Mouse (Mus musculus) forebrain, embryonic 11.5 days (tissue): ENCODE measurements around the gene St6galnac5. TPM values are rescaled to one million over a fixed set of nuclear protein-coding genes. Genes with fewer than 3 reads are reported as not detected.

Experiments used
- ATAC-seq: fragments of 200-750 bp; cut with Nextera tagmentation; replicated peaks from 2 replicates; pipeline ENCODE4 v1.8.0; 2017; ENCODE audit warnings: moderate TSS enrichment; ENCODE audit not compliant: low FRiP score
- DNase-seq: peaks from one replicate; pipeline ENCODE4 v3.0.0-alpha.2; 2017; ENCODE audit warnings: low spot score
- H3K27ac ChIP-seq: fragments of 300-500 bp; sonication (generic); 2 replicates; pipeline ENCODE4 v1.5.1; 2014; ENCODE audit warnings: low read depth, low read length
- H3K27me3 ChIP-seq: fragments of 300-500 bp; sonication (generic); 2 replicates; pipeline ENCODE4 v1.6.1; 2014; ENCODE audit warnings: mild to moderate bottlenecking, low read length, mixed read lengths; ENCODE audit not compliant: control insufficient read depth, insufficient read depth
- H3K36me3 ChIP-seq: fragments of 300-500 bp; sonication (generic); 2 replicates; pipeline ENCODE4 v1.6.1; 2014; ENCODE audit warnings: mild to moderate bottlenecking, low read length, moderate library complexity, mixed read lengths; ENCODE audit not compliant: control insufficient read depth, insufficient read depth
- H3K4me1 ChIP-seq: fragments of 300-500 bp; sonication (generic); replicated peaks from 2 replicates; pipeline ENCODE4 v1.6.1; 2014; ENCODE audit warnings: low read length, mixed read lengths; ENCODE audit not compliant: control insufficient read depth, insufficient read depth
- H3K4me2 ChIP-seq: fragments of 300-500 bp; sonication (generic); 2 replicates; pipeline ENCODE4 v1.6.1; 2014; ENCODE audit warnings: low read depth, mild to moderate bottlenecking, low read length, moderate library complexity, mixed read lengths; ENCODE audit not compliant: severe bottlenecking
- H3K4me3 ChIP-seq: fragments of 300-500 bp; sonication (generic); 2 replicates; pipeline ENCODE4 v1.5.1; 2014; ENCODE audit warnings: low read depth, low read length
- H3K9ac ChIP-seq: fragments of 300-500 bp; sonication (generic); 2 replicates; pipeline ENCODE4 v1.6.1; 2014; ENCODE audit warnings: low read length
- H3K9me3 ChIP-seq: fragments of 300-500 bp; sonication (generic); 2 replicates; pipeline ENCODE4 v1.6.1; 2016; ENCODE audit warnings: low read length, mixed read lengths; ENCODE audit not compliant: control insufficient read depth
- WGBS: fragments of 180-500 bp; shearing (Covaris S2); extraction: QIAGEN DNeasy Blood & Tissue Kit; methylation state at CpG from one replicate; pipeline ENCODE4 v1.1.7; 2014; 5-methylcytosine and 5-hydroxymethylcytosine counted together
- polyA plus RNA-seq: library from polyadenylated mRNA; unstranded; fragments of >200 nt; fragmentation: Nextera tagmentation; extraction: Ambion mirVana; gene quantifications from 2 replicates; pipeline ENCODE4 v1.2.1, GENCODE M21; 2014

The St6galnac5 gene
- polyA plus RNA-seq, 1 experiment from 2014 or later, result 0.69 TPM

DNA sequence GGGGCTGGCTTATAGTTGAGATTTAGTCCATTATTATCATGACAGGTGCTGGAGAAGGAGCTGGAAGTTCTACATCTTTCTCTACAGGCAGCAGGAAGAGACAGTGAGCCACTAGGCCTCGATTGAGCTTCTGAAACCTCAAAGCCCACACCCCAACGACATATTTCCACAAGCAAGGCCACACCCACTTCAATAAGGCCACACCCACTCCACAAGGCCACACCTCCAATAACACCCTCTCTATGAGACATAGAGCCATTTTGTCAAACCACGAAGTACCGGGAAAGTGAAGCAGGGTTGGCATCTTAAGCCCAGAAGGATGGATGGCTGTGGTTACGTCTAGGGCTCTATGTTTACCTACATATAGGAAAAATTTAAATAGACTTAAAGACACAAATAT, 84.8 kb downstream of the St6galnac5 start:
- no peak overlapping the region for H3K4me3 ChIP-seq
- no peak overlapping the region for H3K27ac ChIP-seq
- H3K27me3 ChIP-seq, result no peaks in the 10 kb centered on the region
- no peaks in the 10 kb centered on the region for H3K9me3 ChIP-seq
- H3K9ac ChIP-seq, result no peak overlapping the region
- H3K4me2 ChIP-seq, result no peak overlapping the region
- no peaks in the 10 kb centered on the region for H3K4me1 ChIP-seq
- DNase-seq (no peak), ATAC-seq (no peak)
- no peaks in the 10 kb centered on the region for H3K36me3 ChIP-seq
- WGBS, result 86% methylated on average over 5 of the region's 5 CpGs

DNA sequence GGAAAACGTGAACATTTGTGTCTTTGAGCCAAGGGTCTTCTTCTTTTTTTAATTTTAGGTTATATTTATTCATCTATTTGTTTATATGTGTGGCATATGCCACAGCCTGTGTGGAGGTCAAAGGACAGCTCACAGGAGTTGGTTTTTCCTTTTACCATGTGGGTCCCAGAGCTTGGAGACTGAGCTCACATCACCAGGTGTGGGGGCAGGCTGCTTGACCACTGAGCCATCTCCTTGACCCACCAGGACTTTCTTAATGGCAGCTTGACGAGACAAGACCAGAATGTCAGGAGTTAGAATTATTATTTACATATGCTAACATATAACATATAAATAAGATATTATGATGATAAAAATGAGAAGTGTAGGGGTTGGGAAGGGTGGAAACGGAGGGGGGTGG, 85.9 kb downstream of the St6galnac5 start:
- no peaks in the 10 kb centered on the region for H3K27me3 ChIP-seq
- H3K4me3 ChIP-seq, result no peak overlapping the region
- WGBS, result 79% methylated on average over 3 of the region's 3 CpGs
- H3K4me1 ChIP-seq, result no peaks in the 10 kb centered on the region
- ATAC-seq, result no peak
- H3K36me3 ChIP-seq, result no peaks in the 10 kb centered on the region
- no peak overlapping the region for H3K4me2 ChIP-seq
- H3K9me3 ChIP-seq, result no peaks in the 10 kb centered on the region
- no peak overlapping the region for H3K9ac ChIP-seq
- no peak overlapping the region for H3K27ac ChIP-seq
- DNase-seq, result no peak

DNA sequence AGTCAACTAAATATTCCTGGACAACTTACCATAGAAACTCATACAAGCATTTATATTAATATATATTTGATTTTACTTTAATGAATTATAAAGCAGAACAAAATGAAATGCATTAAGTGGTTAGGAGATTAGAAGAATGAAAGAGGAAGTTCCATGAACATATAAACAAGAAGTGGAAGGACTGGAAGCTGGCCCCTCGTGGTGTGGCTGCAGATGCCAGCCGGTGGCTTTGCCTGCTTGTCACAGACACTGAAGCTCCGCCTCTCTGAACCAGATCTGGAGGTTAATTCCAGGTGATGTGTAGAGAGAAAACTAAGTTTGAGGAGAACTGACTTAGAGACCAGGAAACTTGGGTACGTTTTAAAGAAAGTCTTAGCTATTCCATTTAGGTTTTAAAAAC, 87.1 kb downstream of the St6galnac5 start:
- Histone ChIP-seq H3K4me3 (no peak overlapping the region), H3K9ac (no peak overlapping the region), H3K27me3 (no peaks in the 10 kb centered on the region), H3K27ac (no peak overlapping the region), H3K9me3 (no peaks in the 10 kb centered on the region), H3K4me2 (no peak overlapping the region), H3K36me3 (no peaks in the 10 kb centered on the region), H3K4me1 (no peaks in the 10 kb centered on the region)
- WGBS, result 71% methylated on average over 4 of the region's 4 CpGs
- no peak for DNase-seq
- no peak for ATAC-seq

DNA sequence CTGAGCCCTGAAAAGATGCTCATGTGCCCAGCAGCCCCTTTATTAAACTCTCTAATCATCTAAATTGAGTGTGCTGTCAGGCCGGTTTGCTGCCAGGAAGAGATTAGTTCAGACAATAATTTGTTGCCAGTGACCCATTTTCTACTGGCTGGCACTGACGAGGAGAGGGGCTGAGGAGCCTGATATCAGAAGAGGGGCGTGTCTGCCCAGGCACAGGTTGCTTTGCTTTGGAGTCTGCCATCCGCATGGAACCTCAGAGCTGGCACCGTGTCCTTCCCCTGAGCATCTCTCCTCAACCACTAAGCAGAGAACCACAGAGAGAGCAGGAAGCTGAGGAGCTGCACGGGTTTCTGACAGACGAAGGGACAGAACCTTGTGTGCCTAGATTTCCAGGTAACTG, 93.9 kb downstream of the St6galnac5 start:
- Histone ChIP-seq H3K9me3 (no peaks in the 10 kb centered on the region), H3K9ac (no peak overlapping the region), H3K27me3 (no peaks in the 10 kb centered on the region), H3K4me1 (no peaks in the 10 kb centered on the region), H3K4me3 (no peak overlapping the region), H3K27ac (no peak overlapping the region), H3K4me2 (no peak overlapping the region), H3K36me3 (no peaks in the 10 kb centered on the region)
- WGBS, result 72% methylated on average over 7 of the region's 7 CpGs
- DNase-seq (no peak), ATAC-seq (no peak)

DNA sequence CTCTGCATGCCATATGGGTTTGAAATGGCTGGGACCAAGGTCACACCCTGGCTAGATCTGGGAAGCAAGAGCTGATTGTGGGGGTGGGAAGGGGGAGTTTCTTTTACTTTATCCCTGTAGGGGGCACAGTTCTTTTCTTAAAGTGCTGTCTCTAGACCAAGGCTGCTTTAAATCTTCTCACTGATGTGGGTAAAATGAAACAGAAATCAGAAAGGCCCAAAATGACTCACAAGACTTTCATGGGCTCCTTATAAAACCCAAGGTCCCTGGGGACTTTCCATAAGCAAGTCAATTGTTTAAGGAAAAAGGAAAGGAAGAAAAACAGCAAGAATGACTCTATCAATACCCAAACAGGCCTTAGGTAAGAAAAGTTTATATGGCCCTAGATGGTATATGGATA, 95.3 kb downstream of the St6galnac5 start:
- Histone ChIP-seq H3K27ac (no peak overlapping the region), H3K27me3 (no peaks in the 10 kb centered on the region), H3K4me2 (no peak overlapping the region), H3K9me3 (no peaks in the 10 kb centered on the region), H3K4me3 (no peak overlapping the region), H3K9ac (no peak overlapping the region), H3K4me1 (no peaks in the 10 kb centered on the region), H3K36me3 (no peaks in the 10 kb centered on the region)
- ATAC-seq, result no peak
- no peak for DNase-seq

DNA sequence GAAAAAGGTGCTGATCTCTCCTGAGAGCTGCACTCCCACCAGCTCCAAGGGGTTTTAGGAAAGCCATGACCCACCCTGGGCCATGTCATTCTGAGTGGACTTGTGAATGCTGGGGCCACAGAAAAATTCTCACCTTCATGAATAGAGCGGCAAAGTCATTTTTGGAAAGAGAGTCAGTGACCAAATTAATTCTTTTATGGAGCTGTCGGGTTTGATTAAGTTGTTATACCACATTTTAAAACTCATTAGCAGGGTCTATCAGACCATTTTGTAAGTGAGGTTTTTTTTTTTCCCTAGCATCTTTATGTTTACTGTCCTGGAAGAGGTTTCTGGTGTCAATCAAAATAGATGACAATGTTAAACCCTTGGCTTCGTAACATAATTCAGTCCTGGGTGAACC, 98.5 kb downstream of the St6galnac5 start:
- Histone ChIP-seq H3K27me3 (no peaks in the 10 kb centered on the region), H3K27ac (no peak overlapping the region), H3K4me3 (no peak overlapping the region), H3K9ac (no peak overlapping the region), H3K4me2 (no peak overlapping the region), H3K9me3 (no peaks in the 10 kb centered on the region), H3K4me1 (no peaks in the 10 kb centered on the region), H3K36me3 (no peaks in the 10 kb centered on the region)
- ATAC-seq (no peak), DNase-seq (no peak)
- 71% methylated on average over 3 of the region's 3 CpGs for WGBS

DNA sequence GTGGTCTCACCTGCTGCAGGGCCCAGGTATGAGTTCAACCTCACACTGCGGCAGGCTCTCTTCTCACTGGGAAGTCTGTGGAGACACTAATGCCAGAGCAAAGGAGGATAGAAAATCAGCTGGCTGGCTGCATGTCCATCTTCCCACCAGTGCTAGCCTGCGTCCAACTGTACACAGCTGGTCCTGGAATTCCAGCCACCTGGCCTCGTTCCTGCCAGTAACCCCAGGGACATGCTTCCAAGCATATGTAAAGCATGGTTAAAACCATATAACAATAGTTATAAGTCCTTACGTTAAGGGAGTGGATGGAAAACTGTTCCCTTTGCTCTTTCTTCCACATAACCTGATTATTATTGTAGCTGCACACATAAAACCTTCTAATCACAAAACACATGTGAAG, 100.3 kb downstream of the St6galnac5 start:
- H3K4me1 ChIP-seq, result no peaks in the 10 kb centered on the region
- no peak overlapping the region for H3K4me3 ChIP-seq
- H3K36me3 ChIP-seq, result no peaks in the 10 kb centered on the region
- no peak overlapping the region for H3K4me2 ChIP-seq
- no peak for DNase-seq
- H3K9ac ChIP-seq, result no peak overlapping the region
- 89% methylated on average over 4 of the region's 4 CpGs for WGBS
- H3K9me3 ChIP-seq, result no peaks in the 10 kb centered on the region
- no peaks in the 10 kb centered on the region for H3K27me3 ChIP-seq
- ATAC-seq, result no peak
- H3K27ac ChIP-seq, result no peak overlapping the region

DNA sequence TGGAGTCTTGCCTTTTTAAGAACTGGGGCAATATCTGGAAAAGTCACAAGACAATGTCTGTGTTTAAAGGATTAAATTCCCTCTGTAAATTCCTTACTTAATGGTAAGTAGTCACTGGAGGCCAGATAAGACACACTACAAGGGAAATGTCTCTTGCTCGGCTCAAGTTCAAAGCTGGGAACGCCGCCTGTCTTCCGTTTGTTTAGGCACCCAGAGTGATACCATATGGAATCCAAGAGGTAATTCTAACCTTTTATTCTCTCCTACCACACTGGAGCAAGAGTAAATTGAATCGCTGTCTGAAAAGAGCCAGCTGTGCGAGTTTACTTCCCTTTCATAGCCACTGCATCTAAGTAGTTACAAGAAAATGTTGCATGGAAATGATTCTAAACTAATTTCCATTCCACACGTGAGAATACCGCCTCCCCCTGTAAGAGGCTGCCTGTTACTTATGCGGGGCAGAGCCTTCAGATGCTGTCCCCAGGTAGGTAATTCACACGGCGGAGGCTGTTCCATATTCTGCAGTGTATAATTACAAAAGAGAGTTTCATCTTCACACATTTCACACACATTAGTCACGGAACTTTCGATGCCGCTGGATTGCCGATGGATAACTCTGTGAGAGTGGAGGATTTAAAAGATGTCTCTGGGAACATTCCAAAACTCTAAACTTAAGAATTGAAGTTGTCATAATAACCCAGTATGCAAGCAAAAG, 101.8 kb downstream of the St6galnac5 start:
- Histone ChIP-seq H3K4me1 (no peaks in the 10 kb centered on the region), H3K36me3 (no peaks in the 10 kb centered on the region), H3K27ac (no peak overlapping the region), H3K9me3 (no peaks in the 10 kb centered on the region), H3K9ac (no peak overlapping the region), H3K27me3 (no peaks in the 10 kb centered on the region), H3K4me2 (no peak overlapping the region), H3K4me3 (no peak overlapping the region)
- DNase-seq, result no peak
- 66% methylated on average over 15 of the region's 15 CpGs for WGBS
- ATAC-seq, result no peak

DNA sequence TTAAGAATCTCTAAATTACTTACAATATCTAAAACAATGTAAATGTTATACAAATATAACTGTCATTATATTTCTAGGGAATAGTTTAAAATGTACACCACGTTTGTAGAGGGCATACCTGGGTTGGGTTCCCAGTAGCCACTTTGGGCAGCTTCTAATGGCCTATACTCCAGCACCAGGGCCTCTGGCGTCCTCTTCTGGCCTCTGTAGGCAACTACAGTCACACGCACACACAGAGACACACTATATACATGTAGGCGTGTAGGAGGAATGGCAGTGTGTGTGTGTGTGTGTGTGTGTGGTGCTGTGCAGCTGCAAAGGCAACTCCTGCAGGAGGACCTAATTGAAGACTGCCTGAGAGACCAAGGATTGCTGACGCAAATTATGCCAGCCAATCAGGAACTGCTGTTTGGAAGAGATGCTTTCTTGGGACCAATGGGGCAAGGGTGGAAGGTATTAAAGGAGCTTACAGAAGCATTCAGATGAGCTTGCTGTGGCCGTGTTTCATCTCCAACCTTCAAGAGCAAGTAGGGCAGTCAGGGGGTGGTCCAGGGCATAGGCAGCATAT, 106.2 kb downstream of the St6galnac5 start:
- Histone ChIP-seq H3K9me3 (no peaks in the 10 kb centered on the region), H3K4me2 (no peak overlapping the region), H3K9ac (no peak overlapping the region), H3K27ac (no peak overlapping the region), H3K27me3 (no peaks in the 10 kb centered on the region), H3K4me1 (no peaks in the 10 kb centered on the region), H3K36me3 (no peaks in the 10 kb centered on the region), H3K4me3 (no peak overlapping the region)
- DNase-seq (peak; percentile 39), ATAC-seq (no peak)
- 83% methylated on average over 6 of the region's 6 CpGs for WGBS
